Mouse (Mus musculus): Measurements from ENCODE around the gene Phtf2. TPM values are rescaled to one million over a fixed set of nuclear protein-coding genes. Genes with fewer than 3 reads are reported as not detected.

The Phtf2 gene
- polyA plus RNA-seq, 1 experiment from 2014 or later, result 3.2 TPM

GRCm38 (mm10) chr5:20831433-20831832 is 50.5 kb downstream of the Phtf2 start:
- no peak for ATAC-seq
- 91% methylated on average over 2 of the region's 2 CpGs for WGBS (ENCODE audit: insufficient replicate concordance)

GRCm38 (mm10) chr5:20830717-20831116 is 51.2 kb downstream of the Phtf2 start:
- TF ChIP-seq CTCF (IDR thresholded peaks at IDR 0.05; ENCODE audit: low read depth), result no peak
- no peak for TF ChIP-seq EP300 (IDR thresholded peaks at IDR 0.05; ENCODE audit: low read depth)
- Histone ChIP-seq H3K27ac (ENCODE audit: low read depth) (no peak overlapping the region), H3K27me3 (ENCODE audit: insufficient read depth, low read length) (no peaks in the 10 kb centered on the region), H3K4me2 (ENCODE audit: low read depth, low read length) (no peak overlapping the region), H3K9me3 (ENCODE audit: low read length) (no peaks in the 10 kb centered on the region), H3K4me1 (ENCODE audit: insufficient read depth) (no peaks in the 10 kb centered on the region), H3K4me3 (ENCODE audit: low read depth, low read length) (no peak overlapping the region), H3K36me3 (replicated peaks; ENCODE audit: insufficient read depth, low read length) (no peaks in the 10 kb centered on the region), H3K9ac (replicated peaks) (no peak overlapping the region)
- peak; percentile 63; the same call in 1 of the 2 replicates for ATAC-seq
- 72% methylated on average over 1 of the region's 1 CpGs for WGBS (ENCODE audit: insufficient replicate concordance)
- DNase-seq, result no peak

More at GRCm38 (mm10) chr5:20831433-20831832, 50.5 kb downstream of the Phtf2 start:
- TF ChIP-seq CTCF (IDR thresholded peaks at IDR 0.05; ENCODE audit: low read depth), result no peak
- no peak for TF ChIP-seq EP300 (IDR thresholded peaks at IDR 0.05; ENCODE audit: low read depth)
- Histone ChIP-seq H3K4me2 (ENCODE audit: low read depth, low read length) (no peak overlapping the region), H3K4me1 (ENCODE audit: insufficient read depth) (no peaks in the 10 kb centered on the region), H3K4me3 (ENCODE audit: low read depth, low read length) (no peak overlapping the region), H3K27me3 (ENCODE audit: insufficient read depth, low read length) (no peaks in the 10 kb centered on the region), H3K27ac (ENCODE audit: low read depth) (no peak overlapping the region), H3K36me3 (replicated peaks; ENCODE audit: insufficient read depth, low read length) (no peaks in the 10 kb centered on the region), H3K9me3 (ENCODE audit: low read length) (no peaks in the 10 kb centered on the region), H3K9ac (replicated peaks) (no peak overlapping the region)
- DNase-seq, result no peak

GRCm38 (mm10) chr5:20821647-20822046 is 60.3 kb downstream of the Phtf2 start:
- ATAC-seq, result no peak
- no peak for DNase-seq
- no peaks in the 10 kb centered on the region for H3K36me3 ChIP-seq (replicated peaks; ENCODE audit: insufficient read depth, low read length)
- no peak overlapping the region for H3K4me2 ChIP-seq (ENCODE audit: low read depth, low read length)
- H3K4me1 ChIP-seq (ENCODE audit: insufficient read depth), result no peaks in the 10 kb centered on the region
- H3K27ac ChIP-seq (ENCODE audit: low read depth), result no peak overlapping the region
- H3K4me3 ChIP-seq (ENCODE audit: low read depth, low read length), result no peak overlapping the region
- no peaks in the 10 kb centered on the region for H3K27me3 ChIP-seq (ENCODE audit: insufficient read depth, low read length)
- 56% methylated on average over 1 of the region's 1 CpGs for WGBS (ENCODE audit: insufficient replicate concordance)
- no peak overlapping the region for H3K9ac ChIP-seq (replicated peaks)
- H3K9me3 ChIP-seq (ENCODE audit: low read length), result no peaks in the 10 kb centered on the region
- TF ChIP-seq EP300 (IDR thresholded peaks at IDR 0.05; ENCODE audit: low read depth) (no peak), CTCF (IDR thresholded peaks at IDR 0.05; ENCODE audit: low read depth) (no peak)

GRCm38 (mm10) chr5:20821122-20821521 is 60.8 kb downstream of the Phtf2 start:
- DNase-seq, result no peak
- Histone ChIP-seq H3K4me3 (ENCODE audit: low read depth, low read length) (no peak overlapping the region), H3K27ac (ENCODE audit: low read depth) (no peak overlapping the region), H3K27me3 (ENCODE audit: insufficient read depth, low read length) (no peaks in the 10 kb centered on the region), H3K9ac (replicated peaks) (no peak overlapping the region), H3K4me2 (ENCODE audit: low read depth, low read length) (no peak overlapping the region), H3K9me3 (ENCODE audit: low read length) (no peaks in the 10 kb centered on the region), H3K36me3 (replicated peaks; ENCODE audit: insufficient read depth, low read length) (no peaks in the 10 kb centered on the region), H3K4me1 (ENCODE audit: insufficient read depth) (no peaks in the 10 kb centered on the region)
- no peak for TF ChIP-seq CTCF (IDR thresholded peaks at IDR 0.05; ENCODE audit: low read depth)
- TF ChIP-seq EP300 (IDR thresholded peaks at IDR 0.05; ENCODE audit: low read depth), result no peak
- no peak for ATAC-seq

- H3K4me3 ChIP-seq (ENCODE audit: low read depth, low read length), result no peak overlapping the region
- H3K4me1 ChIP-seq (ENCODE audit: insufficient read depth), result no peaks in the 10 kb centered on the region
- H3K4me2 ChIP-seq (ENCODE audit: low read depth, low read length), result no peak overlapping the region
- H3K9ac ChIP-seq (replicated peaks), result no peak overlapping the region
- WGBS (ENCODE audit: insufficient replicate concordance), result 70% methylated on average over 2 of the region's 2 CpGs
- ATAC-seq, result no peak
- H3K9me3 ChIP-seq (ENCODE audit: low read length), result no peaks in the 10 kb centered on the region
- TF ChIP-seq CTCF (IDR thresholded peaks at IDR 0.05; ENCODE audit: low read depth) (no peak), EP300 (IDR thresholded peaks at IDR 0.05; ENCODE audit: low read depth) (no peak)
- H3K27ac ChIP-seq (ENCODE audit: low read depth), result no peak overlapping the region
- H3K27me3 ChIP-seq (ENCODE audit: insufficient read depth, low read length), result no peaks in the 10 kb centered on the region
- H3K36me3 ChIP-seq (replicated peaks; ENCODE audit: insufficient read depth, low read length), result no peaks in the 10 kb centered on the region
- DNase-seq, result no peak
Observed at GRCm38 (mm10) chr5:20815094-20815493, 66.8 kb downstream of the Phtf2 start.

- TF ChIP-seq EP300 (IDR thresholded peaks at IDR 0.05; ENCODE audit: low read depth) (no peak), CTCF (IDR thresholded peaks at IDR 0.05; ENCODE audit: low read depth) (no peak)
- H3K36me3 ChIP-seq (replicated peaks; ENCODE audit: insufficient read depth, low read length), result 0 out of 2 replicates have a peak, but pooled peaks cover 3% of the 10 kb centered on the region
- ATAC-seq, result no peak
- WGBS (ENCODE audit: insufficient replicate concordance), result 67% methylated on average over 6 of the region's 6 CpGs
- no peak overlapping the region for H3K4me3 ChIP-seq (ENCODE audit: low read depth, low read length)
- no peak for DNase-seq
- no peaks in the 10 kb centered on the region for H3K4me1 ChIP-seq (ENCODE audit: insufficient read depth)
- no peak overlapping the region for H3K27ac ChIP-seq (ENCODE audit: low read depth)
- no peaks in the 10 kb centered on the region for H3K9me3 ChIP-seq (ENCODE audit: low read length)
- no peaks in the 10 kb centered on the region for H3K27me3 ChIP-seq (ENCODE audit: insufficient read depth, low read length)
- H3K9ac ChIP-seq (replicated peaks), result no peak overlapping the region
- no peak overlapping the region for H3K4me2 ChIP-seq (ENCODE audit: low read depth, low read length)
Observed at GRCm38 (mm10) chr5:20810449-20810848, 71.5 kb downstream of the Phtf2 start.

- Histone ChIP-seq H3K4me2 (ENCODE audit: low read depth, low read length) (no peak overlapping the region), H3K9ac (replicated peaks) (no peak overlapping the region), H3K4me3 (ENCODE audit: low read depth, low read length) (no peak overlapping the region), H3K27me3 (ENCODE audit: insufficient read depth, low read length) (no peaks in the 10 kb centered on the region), H3K4me1 (ENCODE audit: insufficient read depth) (no peaks in the 10 kb centered on the region), H3K9me3 (ENCODE audit: low read length) (no peaks in the 10 kb centered on the region), H3K27ac (ENCODE audit: low read depth) (no peak overlapping the region), H3K36me3 (replicated peaks; ENCODE audit: insufficient read depth, low read length) (peaks cover 6% of the 10 kb centered on the region; the same call in 1 of the 2 replicates)
- DNase-seq, result no peak
- ATAC-seq, result no peak
- 88% methylated on average over 5 of the region's 5 CpGs for WGBS (ENCODE audit: insufficient replicate concordance)
- TF ChIP-seq EP300 (IDR thresholded peaks at IDR 0.05; ENCODE audit: low read depth), result no peak
- no peak for TF ChIP-seq CTCF (IDR thresholded peaks at IDR 0.05; ENCODE audit: low read depth)
Observed at GRCm38 (mm10) chr5:20795932-20796331, 86.0 kb downstream of the Phtf2 start.
